Mouse (Mus musculus): ENCODE results near the gene Tmem69. TPM values are rescaled to one million over a fixed set of nuclear protein-coding genes. Genes with fewer than 3 reads are reported as not detected.

The Tmem69 gene
- polyA plus RNA-seq, 1 experiment from 2014 or later: 21.2 TPM

GRCm38 (mm10) chr4:116557306-116558121 is 1.8 kb upstream of the Tmem69 start, which contains the start of gene Gpbp1l1:
Gene Gpbp1l1 (plus strand): TSS chr4:116557658.
- Histone ChIP-seq H3K9ac (peak within 1 kb of the TSS; percentile 92), H3K4me2 (peak within 1 kb of the TSS; percentile 66), H3K36me3 (ENCODE audit: insufficient read depth) (peaks cover 13% of the 10 kb centered on the region), H3K4me3 (ENCODE audit: low read depth, low read length) (peak within 1 kb of the TSS; percentile 91), H3K27me3 (ENCODE audit: insufficient read depth, low read length) (no peaks in the 10 kb centered on the region), H3K4me1 (ENCODE audit: insufficient read depth) (no peaks in the 10 kb centered on the region), H3K9me3 (ENCODE audit: low read depth, low read length) (no peaks in the 10 kb centered on the region), H3K27ac (ENCODE audit: low read depth) (peak within 1 kb of the TSS; percentile 95)
- peak; percentile 98 for DNase-seq
- TF ChIP-seq CTCF (IDR thresholded peaks at IDR 0.05; ENCODE audit: low read depth): peak; percentile 53
- peak; percentile 95 for ATAC-seq (ENCODE audit: insufficient read depth)
- under 1% methylated on average over 74 of the region's 78 CpGs for WGBS

GRCm38 (mm10) chr4:116556561-116557305 is 997 bp upstream of the Tmem69 start:
- Histone ChIP-seq H3K4me2 (peak overlapping the region; percentile 66), H3K36me3 (ENCODE audit: insufficient read depth) (peaks cover 16% of the 10 kb centered on the region), H3K4me1 (ENCODE audit: insufficient read depth) (no peaks in the 10 kb centered on the region), H3K9me3 (ENCODE audit: low read depth, low read length) (no peaks in the 10 kb centered on the region), H3K27ac (ENCODE audit: low read depth) (peak overlapping the region; percentile 95), H3K9ac (peak overlapping the region; percentile 92), H3K4me3 (ENCODE audit: low read depth, low read length) (peak overlapping the region; percentile 91), H3K27me3 (ENCODE audit: insufficient read depth, low read length) (no peaks in the 10 kb centered on the region)
- DNase-seq: peak; percentile 97
- ATAC-seq (ENCODE audit: insufficient read depth): peak; percentile 97
- TF ChIP-seq CTCF (IDR thresholded peaks at IDR 0.05; ENCODE audit: low read depth): no peak
- WGBS: under 1% methylated on average over 28 of the region's 28 CpGs

- no peaks in the 10 kb centered on the region for H3K27me3 ChIP-seq (ENCODE audit: insufficient read depth, low read length)
- DNase-seq (no peak), ATAC-seq (ENCODE audit: insufficient read depth) (no peak)
- H3K36me3 ChIP-seq (ENCODE audit: insufficient read depth): peaks cover 16% of the 10 kb centered on the region
- no peak for TF ChIP-seq CTCF (IDR thresholded peaks at IDR 0.05; ENCODE audit: low read depth)
- no peak overlapping the region for H3K9ac ChIP-seq
- no peak overlapping the region for H3K4me3 ChIP-seq (ENCODE audit: low read depth, low read length)
- H3K27ac ChIP-seq (ENCODE audit: low read depth): no peak overlapping the region
- no peaks in the 10 kb centered on the region for H3K4me1 ChIP-seq (ENCODE audit: insufficient read depth)
- 87% methylated on average over 3 of the region's 3 CpGs for WGBS
- H3K9me3 ChIP-seq (ENCODE audit: low read depth, low read length): no peaks in the 10 kb centered on the region
- H3K4me2 ChIP-seq: no peak overlapping the region
Observed at GRCm38 (mm10) chr4:116553035-116553434, 2.7 kb downstream of the Tmem69 start.

- Histone ChIP-seq H3K9me3 (ENCODE audit: low read depth, low read length) (no peaks in the 10 kb centered on the region), H3K4me1 (ENCODE audit: insufficient read depth) (no peaks in the 10 kb centered on the region), H3K4me2 (no peak overlapping the region), H3K27me3 (ENCODE audit: insufficient read depth, low read length) (no peaks in the 10 kb centered on the region), H3K27ac (ENCODE audit: low read depth) (no peak overlapping the region), H3K9ac (no peak overlapping the region), H3K4me3 (ENCODE audit: low read depth, low read length) (no peak overlapping the region), H3K36me3 (ENCODE audit: insufficient read depth) (peaks cover 16% of the 10 kb centered on the region)
- TF ChIP-seq CTCF (IDR thresholded peaks at IDR 0.05; ENCODE audit: low read depth): no peak
- ATAC-seq (ENCODE audit: insufficient read depth) (no peak), DNase-seq (no peak)
- 90% methylated on average over 1 of the region's 1 CpGs for whole genome bisulfite sequencing
Observed at GRCm38 (mm10) chr4:116550432-116550831, 5.3 kb downstream of the Tmem69 start.

GRCm38 (mm10) chr4:116537737-116538136 is 18.0 kb downstream of the Tmem69 start:
- ATAC-seq (ENCODE audit: insufficient read depth) (no peak), DNase-seq (no peak)
- 85% methylated on average over 3 of the region's 3 CpGs for WGBS
- H3K4me2 ChIP-seq: no peak overlapping the region
- no peak for TF ChIP-seq CTCF (IDR thresholded peaks at IDR 0.05; ENCODE audit: low read depth)
- H3K9me3 ChIP-seq (ENCODE audit: low read depth, low read length): no peaks in the 10 kb centered on the region
- H3K4me1 ChIP-seq (ENCODE audit: insufficient read depth): no peaks in the 10 kb centered on the region
- no peaks in the 10 kb centered on the region for H3K27me3 ChIP-seq (ENCODE audit: insufficient read depth, low read length)
- no peak overlapping the region for H3K9ac ChIP-seq
- no peak overlapping the region for H3K4me3 ChIP-seq (ENCODE audit: low read depth, low read length)
- no peak overlapping the region for H3K27ac ChIP-seq (ENCODE audit: low read depth)
- 0 out of 2 replicates have a peak, but pooled peaks cover 4% of the 10 kb centered on the region for H3K36me3 ChIP-seq (ENCODE audit: insufficient read depth)

GRCm38 (mm10) chr4:116536351-116536750 is 19.4 kb downstream of the Tmem69 start:
- Histone ChIP-seq H3K4me1 (ENCODE audit: insufficient read depth) (no peaks in the 10 kb centered on the region), H3K4me2 (no peak overlapping the region), H3K9ac (no peak overlapping the region), H3K27me3 (ENCODE audit: insufficient read depth, low read length) (no peaks in the 10 kb centered on the region), H3K36me3 (ENCODE audit: insufficient read depth) (0 out of 2 replicates have a peak, but pooled peaks cover 4% of the 10 kb centered on the region), H3K4me3 (ENCODE audit: low read depth, low read length) (no peak overlapping the region), H3K9me3 (ENCODE audit: low read depth, low read length) (no peaks in the 10 kb centered on the region), H3K27ac (ENCODE audit: low read depth) (no peak overlapping the region)
- TF ChIP-seq CTCF (IDR thresholded peaks at IDR 0.05; ENCODE audit: low read depth): no peak
- DNase-seq (no peak), ATAC-seq (ENCODE audit: insufficient read depth) (no peak)

- DNase-seq (no peak), ATAC-seq (ENCODE audit: insufficient read depth) (no peak)
- no peaks in the 10 kb centered on the region for H3K4me1 ChIP-seq (ENCODE audit: insufficient read depth)
- no peak overlapping the region for H3K4me3 ChIP-seq (ENCODE audit: low read depth, low read length)
- WGBS: 55% methylated on average over 2 of the region's 2 CpGs
- no peak overlapping the region for H3K27ac ChIP-seq (ENCODE audit: low read depth)
- H3K27me3 ChIP-seq (ENCODE audit: insufficient read depth, low read length): no peaks in the 10 kb centered on the region
- no peak overlapping the region for H3K9ac ChIP-seq
- H3K4me2 ChIP-seq: no peak overlapping the region
- H3K36me3 ChIP-seq (ENCODE audit: insufficient read depth): peaks cover 5% of the 10 kb centered on the region
- TF ChIP-seq CTCF (IDR thresholded peaks at IDR 0.05; ENCODE audit: low read depth): peak; percentile 28
- H3K9me3 ChIP-seq (ENCODE audit: low read depth, low read length): no peaks in the 10 kb centered on the region
Observed at GRCm38 (mm10) chr4:116531109-116531508, 24.6 kb downstream of the Tmem69 start.

All from lung, embryonic 14.5 days (tissue).